Mouse (Mus musculus): Measurements from ENCODE around the gene Naif1. TPM values are rescaled to one million over a fixed set of nuclear protein-coding genes. Genes with fewer than 3 reads are reported as not detected.

Naif1 gene
- total RNA-seq, 1 experiment from 2014 or later, result 4.4 TPM

DNA sequence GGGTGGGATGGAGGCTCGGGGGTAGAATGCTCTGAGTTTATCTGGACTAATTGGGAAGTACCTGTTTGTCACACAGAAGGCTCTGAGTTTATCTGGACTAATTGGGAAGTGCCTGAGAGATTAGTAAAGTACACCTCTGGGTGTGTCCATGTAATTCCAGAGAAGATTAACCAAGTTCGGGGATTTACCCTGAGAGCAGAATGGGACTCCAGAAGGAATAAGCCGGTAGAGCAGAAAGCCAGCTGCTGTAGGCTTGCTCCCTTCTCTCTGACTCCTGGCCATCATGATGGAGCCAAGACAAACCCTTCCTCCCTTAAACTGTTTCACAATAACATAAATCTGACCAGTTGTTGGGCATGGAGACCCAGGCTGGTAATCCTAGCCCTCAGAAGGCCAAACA, 25.5 kb upstream of the Naif1 start:
- no peak for ATAC-seq (replicated peaks; ENCODE audit: insufficient number of reproducible peaks, low FRiP score, low TSS enrichment, poor library complexity, severe bottlenecking)

GRCm38 (mm10) chr2:32425568-32425967, 24.7 kb upstream of the Naif1 start:
- ATAC-seq (replicated peaks; ENCODE audit: insufficient number of reproducible peaks, low FRiP score, low TSS enrichment, poor library complexity, severe bottlenecking), result no peak

DNA sequence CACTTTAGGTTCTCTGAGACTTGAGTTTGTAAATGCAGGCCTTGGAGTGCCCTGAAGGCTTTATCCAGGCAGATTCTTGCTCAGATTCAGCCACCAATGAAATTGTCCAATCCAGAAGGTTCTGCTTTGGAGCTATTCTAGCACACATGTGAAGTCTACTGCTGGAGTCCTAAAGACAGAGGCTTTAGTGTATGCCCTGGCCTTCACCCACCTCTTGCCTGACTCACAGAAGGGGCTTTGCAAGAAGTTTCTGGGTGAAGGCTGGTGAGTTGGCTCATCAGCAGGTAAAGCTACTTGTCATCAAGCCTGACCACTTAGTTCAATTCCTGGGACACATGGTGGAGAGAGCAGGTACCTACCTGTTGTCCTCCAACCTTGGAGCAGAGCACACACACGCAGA, 24.1 kb upstream of the Naif1 start:
- no peak for ATAC-seq (replicated peaks; ENCODE audit: insufficient number of reproducible peaks, low FRiP score, low TSS enrichment, poor library complexity, severe bottlenecking)

- no peak for ATAC-seq (replicated peaks; ENCODE audit: insufficient number of reproducible peaks, low FRiP score, low TSS enrichment, poor library complexity, severe bottlenecking)
Measured at GRCm38 (mm10) chr2:32427720-32428119, 22.5 kb upstream of the Naif1 start.

DNA sequence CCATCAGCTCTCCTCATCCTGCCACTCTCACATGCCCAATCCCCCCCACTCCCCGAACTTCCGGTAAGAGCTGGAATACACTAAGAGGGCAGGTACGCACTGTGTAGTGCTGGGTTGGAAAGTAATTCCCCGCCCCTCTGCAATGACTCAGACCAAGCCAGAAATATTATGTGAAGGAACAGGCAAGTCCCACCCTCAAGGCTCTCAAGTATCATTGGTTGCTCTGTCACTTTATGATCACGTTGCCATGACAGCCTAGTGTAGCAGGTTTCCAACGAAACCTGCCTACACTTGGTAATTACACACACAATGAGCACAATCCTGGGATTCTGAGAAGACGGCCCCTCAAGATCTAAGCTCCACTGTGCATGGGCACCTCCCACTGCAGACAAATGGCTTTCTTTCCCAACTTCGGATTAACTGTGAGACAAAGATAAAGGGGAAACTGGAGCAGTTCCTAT, 22.0 kb upstream of the Naif1 start:
- ATAC-seq (replicated peaks; ENCODE audit: insufficient number of reproducible peaks, low FRiP score, low TSS enrichment, poor library complexity, severe bottlenecking), result 0 out of 2 replicates have a peak, but pooled peaks have one; percentile 23

GRCm38 (mm10) chr2:32429215-32429891, 20.9 kb upstream of the Naif1 start:
- no peak for ATAC-seq (replicated peaks; ENCODE audit: insufficient number of reproducible peaks, low FRiP score, low TSS enrichment, poor library complexity, severe bottlenecking)

DNA sequence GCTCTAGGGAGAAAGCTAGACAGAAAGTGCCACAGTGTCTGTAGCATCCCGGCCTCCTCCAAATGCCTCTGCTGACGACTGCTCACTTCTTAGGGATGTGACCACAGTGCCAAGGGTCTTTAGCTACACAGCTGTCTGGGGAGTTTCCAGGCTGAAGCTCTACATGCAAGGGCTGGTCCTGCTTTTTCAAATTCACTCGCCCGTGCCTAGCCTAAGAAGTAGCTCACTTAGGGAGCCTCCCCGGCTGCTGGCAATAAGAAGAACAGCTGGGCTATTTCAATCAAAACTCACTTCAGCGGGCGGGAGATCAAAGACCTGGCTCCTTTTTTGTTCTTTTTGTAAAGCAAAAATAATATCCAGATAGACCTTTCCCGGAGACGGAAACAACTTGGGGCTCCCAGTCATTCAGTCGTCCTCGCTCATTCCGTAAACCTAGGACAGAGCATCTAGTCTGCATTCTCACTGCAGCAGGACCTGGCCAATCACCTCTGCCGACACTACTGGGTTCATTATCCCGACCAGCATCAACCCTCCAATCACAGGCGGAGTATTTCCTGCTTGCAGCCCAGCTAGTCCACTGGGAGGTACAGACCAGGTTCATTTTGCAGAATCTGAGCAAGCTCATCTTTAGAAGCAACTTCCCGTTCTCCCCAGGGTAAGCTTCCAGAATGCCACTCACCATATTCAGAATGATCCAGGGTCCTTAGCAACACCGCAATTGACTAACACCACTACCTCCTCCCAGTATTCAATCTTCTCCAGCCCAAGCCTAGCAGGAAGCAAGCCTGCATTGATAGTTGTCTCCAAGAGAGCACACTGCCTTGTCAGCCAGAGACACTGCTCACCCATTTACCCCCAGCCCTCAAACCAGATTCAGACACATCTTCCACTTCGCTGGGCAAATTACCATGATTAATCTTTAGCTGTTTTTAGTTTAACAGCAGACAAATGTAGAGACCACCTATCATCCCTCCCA, 19.3 kb upstream of the Naif1 start:
- ATAC-seq (replicated peaks; ENCODE audit: insufficient number of reproducible peaks, low FRiP score, low TSS enrichment, poor library complexity, severe bottlenecking), result no peak

DNA sequence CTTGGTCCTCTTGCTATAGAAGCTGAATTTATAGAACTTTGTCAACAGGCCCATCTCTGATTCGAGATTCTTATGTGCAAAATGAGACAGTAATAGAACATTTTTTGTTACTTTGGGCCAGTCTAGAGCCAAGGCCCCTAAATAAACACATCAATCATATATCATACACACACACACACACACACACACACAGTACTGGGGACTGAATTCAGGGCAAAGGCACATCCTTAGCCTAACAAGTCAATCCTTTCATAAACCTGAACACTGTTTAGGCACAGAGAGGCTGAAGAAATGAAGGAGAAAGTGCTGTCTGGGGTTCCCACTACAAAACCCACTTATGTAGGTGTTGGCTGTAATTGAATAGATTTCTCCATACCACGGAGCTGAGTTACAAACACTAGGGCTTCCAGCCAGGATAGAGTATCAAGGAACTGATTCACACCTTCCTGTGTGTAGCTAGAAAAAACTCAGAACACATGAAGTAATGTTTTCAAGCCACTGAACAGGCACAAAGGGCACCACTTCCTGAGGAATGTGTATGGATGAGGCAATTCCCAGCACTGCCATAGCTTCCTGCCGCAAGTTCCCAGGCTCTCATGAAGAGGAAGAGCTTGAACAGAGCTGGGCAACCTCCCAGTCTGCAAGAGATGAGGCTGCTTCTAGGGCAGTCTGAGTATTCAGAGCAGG, 13.4 kb upstream of the Naif1 start:
- no peak for ATAC-seq (replicated peaks; ENCODE audit: insufficient number of reproducible peaks, low FRiP score, low TSS enrichment, poor library complexity, severe bottlenecking)

DNA sequence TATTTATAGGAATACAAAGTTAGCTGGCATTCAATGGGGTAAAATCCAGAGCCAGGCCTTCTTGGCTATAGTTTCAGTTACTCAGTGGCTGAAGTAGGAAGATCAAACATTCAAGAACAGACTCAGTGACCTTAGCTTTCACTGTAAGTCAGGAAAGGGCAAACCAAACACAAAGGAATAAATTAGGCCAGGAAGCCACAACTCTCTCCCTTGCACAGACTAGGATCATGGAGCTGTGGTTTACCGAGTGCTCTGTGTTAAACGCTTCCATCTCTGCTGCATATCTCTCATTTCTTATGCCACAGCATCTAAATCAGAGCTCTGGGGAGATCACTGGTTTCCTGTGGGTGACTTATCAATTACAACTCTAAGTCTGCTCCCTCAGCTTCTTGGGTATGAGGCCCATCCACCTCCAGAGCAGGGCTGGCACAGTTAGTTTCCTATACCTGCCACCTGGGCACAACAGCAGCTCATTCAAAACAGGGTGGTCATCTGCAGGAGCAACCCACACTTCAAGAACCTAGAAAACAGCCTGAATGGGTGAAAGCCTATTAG, 12.6 kb upstream of the Naif1 start:
- no peak for ATAC-seq (replicated peaks; ENCODE audit: insufficient number of reproducible peaks, low FRiP score, low TSS enrichment, poor library complexity, severe bottlenecking)

- ATAC-seq (replicated peaks; ENCODE audit: insufficient number of reproducible peaks, low FRiP score, low TSS enrichment, poor library complexity, severe bottlenecking), result no peak
Measured at GRCm38 (mm10) chr2:32438733-32439132, 11.5 kb upstream of the Naif1 start.

- no peak for ATAC-seq (replicated peaks; ENCODE audit: insufficient number of reproducible peaks, low FRiP score, low TSS enrichment, poor library complexity, severe bottlenecking)
Measured at GRCm38 (mm10) chr2:32439177-32439576, 11.1 kb upstream of the Naif1 start.

GRCm38 (mm10) chr2:32440164-32440563, 10.1 kb upstream of the Naif1 start:
- no peak for ATAC-seq (replicated peaks; ENCODE audit: insufficient number of reproducible peaks, low FRiP score, low TSS enrichment, poor library complexity, severe bottlenecking)

DNA sequence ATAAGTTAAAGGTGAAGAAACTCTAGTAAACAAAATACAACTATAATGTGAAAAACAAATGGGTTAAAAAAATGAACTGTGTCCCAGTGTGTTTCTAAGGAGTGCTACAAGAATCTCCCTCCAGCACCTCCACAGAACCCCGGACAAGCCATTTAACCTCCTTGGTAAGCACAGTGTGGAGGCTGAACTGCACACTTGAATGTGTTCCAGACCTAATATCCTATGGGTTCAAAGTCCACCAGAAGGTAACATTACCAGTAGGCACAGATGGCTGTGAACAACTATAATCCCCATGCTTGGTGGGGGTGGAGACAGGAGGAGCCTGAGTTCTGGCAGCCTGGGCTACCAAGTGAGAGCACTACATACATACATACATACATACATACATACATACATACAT, 9.6 kb upstream of the Naif1 start:
- ATAC-seq (replicated peaks; ENCODE audit: insufficient number of reproducible peaks, low FRiP score, low TSS enrichment, poor library complexity, severe bottlenecking), result no peak

DNA sequence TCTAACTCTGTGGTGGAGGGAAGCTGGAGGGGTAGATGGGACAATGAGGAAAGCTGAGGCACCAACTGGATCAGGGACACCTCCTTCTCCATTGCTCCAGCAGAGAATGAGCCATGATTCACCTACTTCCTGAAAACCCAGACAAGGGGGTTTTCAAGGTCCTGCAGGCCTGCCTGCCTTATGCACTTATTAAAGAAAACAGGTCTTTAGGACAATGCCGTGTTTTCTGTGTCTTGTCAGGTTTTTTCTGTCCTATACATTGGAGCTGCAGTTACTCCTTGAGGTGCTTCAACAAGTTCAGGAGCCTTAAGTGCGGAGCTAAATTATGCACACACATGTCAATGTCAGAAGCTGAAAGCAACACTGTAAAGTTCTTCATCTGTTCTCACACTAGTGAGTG, 8.7 kb upstream of the Naif1 start:
- no peak for ATAC-seq (replicated peaks; ENCODE audit: insufficient number of reproducible peaks, low FRiP score, low TSS enrichment, poor library complexity, severe bottlenecking)

DNA sequence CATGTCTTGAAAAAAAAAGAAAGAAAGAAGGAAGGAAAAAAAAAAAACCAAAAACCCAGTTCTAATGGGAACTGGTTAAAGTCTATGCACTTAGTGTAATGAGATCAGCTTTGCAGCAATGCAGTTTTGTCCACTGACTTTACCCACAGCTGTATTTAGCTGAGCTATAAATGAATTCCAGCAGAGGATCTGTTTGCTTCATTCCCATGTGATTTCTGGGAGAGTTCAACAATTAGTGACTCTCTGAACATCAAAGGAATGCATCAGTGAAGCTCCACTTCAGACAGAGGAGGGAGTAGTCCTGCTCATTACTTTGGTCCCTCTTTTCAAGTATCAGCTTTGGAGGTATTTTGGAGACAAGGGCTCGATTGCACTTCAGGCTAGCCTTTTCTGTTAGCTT, 4.7 kb upstream of the Naif1 start:
- no peak for ATAC-seq (replicated peaks; ENCODE audit: insufficient number of reproducible peaks, low FRiP score, low TSS enrichment, poor library complexity, severe bottlenecking)

DNA sequence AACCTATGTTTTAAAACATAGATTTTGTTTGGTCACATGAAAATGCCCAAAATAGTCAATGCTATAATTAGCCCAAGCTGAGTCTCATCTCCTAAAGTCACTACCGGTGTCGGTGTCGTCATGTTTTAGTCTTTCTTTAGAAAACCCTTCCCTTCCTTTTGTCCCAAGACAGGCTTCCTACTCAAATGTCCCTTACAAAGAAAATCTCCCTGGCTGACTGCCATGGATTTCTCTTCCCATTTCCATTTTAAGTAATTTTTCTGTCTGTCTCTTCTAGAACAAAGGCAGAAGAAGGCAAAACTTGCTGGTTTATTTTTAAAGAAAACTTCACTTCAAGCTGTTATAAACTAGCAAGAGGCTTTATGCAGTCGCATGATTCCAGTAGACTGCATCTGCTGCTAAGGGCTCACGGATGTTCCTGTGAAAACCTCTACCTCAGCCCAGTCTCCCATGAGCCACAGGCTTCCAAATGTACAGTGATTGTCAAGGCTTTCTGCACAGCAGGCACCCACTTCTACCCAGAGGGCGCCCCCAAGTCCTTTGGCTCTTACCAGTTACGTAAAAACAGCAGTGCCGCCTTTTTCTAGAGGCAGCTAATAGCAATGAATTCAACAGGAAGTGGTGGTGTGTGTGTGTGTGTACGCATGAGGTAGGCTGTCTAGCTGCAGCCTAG, 2.9 kb upstream of the Naif1 start:
- ATAC-seq (replicated peaks; ENCODE audit: insufficient number of reproducible peaks, low FRiP score, low TSS enrichment, poor library complexity, severe bottlenecking), result no peak

- ATAC-seq (replicated peaks; ENCODE audit: insufficient number of reproducible peaks, low FRiP score, low TSS enrichment, poor library complexity, severe bottlenecking), result no peak
Measured at GRCm38 (mm10) chr2:32448480-32448879, 1.8 kb upstream of the Naif1 start.
